Mouse (Mus musculus) small intestine, adult 2 months (tissue): Measurements from ENCODE around the gene Pet100.

ENCODE experiments used
- CTCF ChIP-seq: fragments of 200-500 bp; IDR thresholded peaks from 2 replicates; pipeline ENCODE4 v1.5.1; 2012; ENCODE audit warnings: low read depth, mild to moderate bottlenecking, control low read depth, inconsistent platforms, low read length, moderate library complexity, mixed read lengths; ENCODE audit not compliant: insufficient replicate concordance, insufficient read length; ENCODE audit errors: extremely low read depth
- POLR2A ChIP-seq: fragments of 200-500 bp; IDR thresholded peaks from 2 replicates; pipeline ENCODE4 v1.6.1; 2012; ENCODE audit warnings: low read depth, mild to moderate bottlenecking, control low read depth, inconsistent platforms, low read length, moderate library complexity

- TF ChIP-seq POLR2A (no peak), CTCF (no peak)
Observed at GRCm38 (mm10) chr8:3576211-3576960, 45.0 kb upstream of the Pet100 start.
